Mouse (Mus musculus) right cerebral cortex, adult 2 months (tissue): ENCODE data around the gene Neto2.
A peak's percentile ranks its signal among the peaks of the same experiment; 100 is the strongest.
"Not testable (repeated sequence)": the region's sequence is repeated elsewhere in the genome, so short reads cannot be mapped to it uniquely, and the experiment has no call there.

Source experiments
- DNase-seq, 2 experiments: peaks; one replicate each; pipeline ENCODE4 v3.0.0; 2021 to 2022; ENCODE audit warnings: low spot score in 2 of 2

Gene Neto2

DNA sequence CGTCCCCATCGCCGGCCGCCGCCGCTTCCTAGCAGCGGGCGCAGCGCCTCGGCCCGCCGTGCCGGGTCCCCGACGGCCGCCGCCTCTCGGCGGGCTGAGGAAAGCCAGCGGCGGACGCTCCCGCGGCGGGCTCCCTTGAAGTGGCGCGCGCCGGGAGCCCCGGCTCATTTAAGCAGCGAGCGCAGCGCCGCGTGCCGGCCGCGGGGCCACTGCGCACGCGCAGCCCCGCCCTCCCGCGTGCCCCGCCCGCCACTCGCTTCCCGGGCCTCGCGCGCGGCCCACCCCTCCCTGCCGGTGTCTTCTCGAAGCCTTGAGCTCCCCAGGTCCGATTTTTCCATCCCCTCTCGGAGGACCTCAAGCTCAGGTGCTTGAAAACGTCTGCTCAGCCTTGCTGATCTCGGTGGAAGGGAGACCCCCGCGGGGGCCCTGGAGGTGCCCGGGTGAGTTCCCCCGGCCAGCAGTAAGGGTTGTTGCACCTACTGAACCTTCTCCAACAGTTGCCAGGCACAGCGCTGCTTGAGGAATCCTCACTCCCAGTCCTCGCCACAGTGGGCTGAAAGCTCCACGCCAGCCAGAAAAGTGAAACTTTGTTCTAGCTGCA lies at the start of gene Neto2:
Gene Neto2 (minus strand): TSS at position 174 of the 601 bp plus-strand sequence.
- DNase-seq = peak; percentile 72 to 77

DNA sequence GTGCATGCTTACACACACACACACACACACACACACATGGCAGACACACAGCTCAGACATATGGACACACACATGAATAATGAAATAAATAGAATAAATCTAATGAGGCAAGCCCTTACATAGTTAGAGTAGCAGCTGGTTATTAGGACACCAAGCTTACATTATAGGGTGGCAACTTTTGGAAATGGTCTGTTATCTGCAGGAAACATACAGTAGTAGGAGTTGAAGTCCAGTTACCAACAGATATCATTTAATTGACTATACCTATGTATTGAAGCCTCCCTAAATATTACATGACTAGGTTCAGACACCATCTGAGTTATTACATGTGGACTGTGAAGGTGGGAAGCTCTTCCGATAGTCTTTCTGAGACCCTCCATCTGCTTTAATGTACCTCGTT lies 44.3 kb upstream of the Neto2 start:
- DNase-seq = no peak

DNA sequence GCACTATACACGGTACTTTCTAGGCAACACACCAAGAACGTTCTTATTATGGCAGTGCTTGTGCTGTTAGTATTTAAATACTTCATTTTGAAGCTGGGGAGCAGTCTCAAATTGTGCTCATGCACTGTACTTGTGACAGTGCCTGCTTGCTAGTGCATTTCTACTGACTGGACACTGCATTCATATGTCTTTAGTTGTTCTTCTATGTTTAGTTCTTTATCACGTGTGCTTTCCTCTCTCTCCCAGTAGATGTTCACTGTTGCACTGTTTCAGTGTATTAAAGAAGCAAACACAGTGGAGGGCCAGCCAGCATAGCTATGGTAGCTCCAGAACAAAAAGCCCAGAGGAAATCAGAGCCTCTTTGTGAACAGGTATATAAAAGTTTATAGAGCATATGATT lies 29.8 kb upstream of the Neto2 start:
- no peak for DNase-seq

DNA sequence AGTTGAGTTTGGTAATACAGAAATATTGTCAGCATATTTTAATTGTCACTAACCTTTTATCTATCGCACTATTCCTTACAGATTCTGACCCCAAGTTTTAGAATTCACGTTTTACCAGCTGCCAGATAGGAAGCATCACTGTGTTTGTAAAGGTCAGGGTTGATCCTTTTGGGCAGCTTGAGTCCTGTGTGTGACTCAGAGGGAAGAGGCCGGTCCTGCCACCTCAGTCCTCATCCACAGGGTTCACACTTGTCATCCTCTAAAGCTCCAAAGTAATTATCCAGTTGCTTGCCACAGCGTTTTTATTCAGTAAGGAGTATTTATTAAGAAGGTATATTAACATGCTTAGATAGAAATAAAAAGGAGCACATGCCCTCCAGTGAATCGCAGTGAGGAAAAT lies 16.5 kb upstream of the Neto2 start:
- DNase-seq = no peak

DNA sequence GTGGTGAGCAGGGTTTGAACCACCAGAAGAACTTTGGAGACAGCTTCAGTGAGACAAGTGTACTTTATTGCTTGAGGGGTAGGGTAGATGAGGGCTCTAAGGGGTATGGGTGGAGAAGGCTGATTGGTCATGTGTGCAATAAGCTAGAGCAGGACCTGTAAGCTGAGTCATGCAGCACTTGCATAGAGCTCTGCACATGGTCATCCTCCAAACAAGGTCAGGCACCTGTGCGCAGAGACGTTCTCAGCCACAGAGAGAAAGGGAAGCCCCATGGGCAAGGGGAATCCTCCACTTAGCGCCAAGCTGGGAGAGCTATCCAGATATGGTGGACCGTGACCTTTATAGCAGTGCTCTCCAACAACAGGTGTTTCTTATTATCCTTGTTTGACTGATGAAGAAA lies 16.0 kb upstream of the Neto2 start:
- no peak for DNase-seq

DNA sequence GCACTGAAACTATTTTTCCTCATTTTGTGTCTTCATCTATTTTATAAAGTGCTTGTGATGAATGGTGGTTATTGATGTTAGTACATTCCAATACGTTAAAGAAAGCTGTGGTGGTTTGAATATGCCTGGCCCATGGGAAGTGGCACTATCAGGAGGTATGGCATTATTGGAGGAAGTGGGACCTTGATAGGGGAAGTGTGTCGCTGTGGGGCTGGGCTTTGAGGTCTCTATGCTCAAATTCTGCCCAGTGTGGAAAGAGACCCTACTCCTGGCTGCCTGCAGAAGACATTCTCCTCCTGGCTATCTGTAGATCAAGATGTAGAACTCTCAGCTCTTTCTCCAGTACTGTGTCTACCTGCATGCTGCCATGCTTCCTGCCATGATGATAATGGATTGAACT lies 6.3 kb upstream of the Neto2 start:
- no peak for DNase-seq

DNA sequence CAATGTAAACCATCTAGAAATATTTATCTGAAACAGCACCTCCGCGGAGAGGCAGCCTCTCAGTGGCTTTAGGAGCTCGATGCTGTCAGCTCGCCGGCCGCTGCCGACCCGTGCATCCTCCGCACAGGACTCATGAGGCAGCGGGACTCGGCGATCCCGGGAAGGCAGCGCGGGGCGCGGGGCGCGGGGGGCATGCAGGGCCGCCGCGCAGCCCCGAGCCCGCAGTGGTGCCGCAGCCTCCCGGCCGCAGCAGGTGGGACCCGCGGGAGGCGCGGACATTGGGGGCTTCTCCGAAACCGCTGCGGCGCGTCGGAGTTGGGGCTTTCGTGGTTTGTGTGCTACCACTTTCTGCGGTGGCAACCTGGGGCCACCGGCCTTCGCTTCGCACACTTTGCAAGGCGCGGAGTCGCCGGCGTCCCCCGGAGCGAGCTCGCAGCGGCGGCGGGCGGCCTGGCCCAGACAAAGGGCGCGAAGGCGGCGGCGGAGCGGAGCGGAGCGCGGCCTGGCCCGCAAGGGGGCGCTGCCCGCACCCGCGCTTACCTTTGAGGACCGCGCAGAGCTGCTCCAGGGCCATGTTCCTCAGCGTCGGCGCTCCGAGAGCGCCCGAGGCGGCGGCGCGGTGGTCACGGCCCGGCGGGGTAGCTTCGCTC lies 498 bp downstream of the Neto2 start:
- DNase-seq = peak; percentile 50 to 59

DNA sequence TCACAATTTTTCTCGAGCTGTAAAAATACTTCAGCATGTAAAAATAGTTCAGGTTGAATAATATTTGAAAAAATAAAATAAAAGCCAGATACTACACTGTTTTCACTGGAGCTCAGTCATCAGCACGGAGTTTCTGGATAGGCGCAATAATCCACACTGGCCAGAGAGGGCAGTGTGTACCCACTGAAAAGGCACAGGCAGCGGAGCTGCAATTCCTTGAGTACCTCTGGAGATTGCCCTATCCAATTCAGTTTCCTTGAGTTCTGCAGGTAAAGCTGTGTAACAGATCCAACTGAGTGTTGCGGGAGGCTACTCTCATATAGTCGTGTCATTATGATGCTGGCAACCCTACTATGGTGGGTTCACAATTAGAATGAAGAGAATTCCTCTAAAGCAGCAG lies 1.7 kb downstream of the Neto2 start:
- peak; percentile 68 to 83 for DNase-seq

DNA sequence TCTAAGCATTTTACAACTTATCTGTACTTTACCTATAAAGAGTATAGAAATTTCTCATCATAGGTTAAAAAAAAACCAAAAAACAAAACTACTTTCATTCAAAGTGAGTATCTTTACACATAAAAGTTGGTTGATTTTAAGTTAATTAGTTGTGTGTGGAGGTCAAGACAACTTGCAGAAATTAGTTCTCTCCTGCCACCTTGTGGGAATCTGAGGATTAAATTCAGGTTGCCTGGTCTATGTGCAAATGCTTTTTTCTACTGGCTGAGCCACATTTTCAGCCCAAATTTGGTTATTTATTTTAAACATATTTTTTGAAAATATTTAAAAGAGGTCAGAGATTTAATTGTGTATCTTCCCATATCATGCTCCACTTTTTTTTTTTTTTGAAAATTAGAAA lies 35.6 kb downstream of the Neto2 start:
- DNase-seq = peak; percentile 7 to 32

DNA sequence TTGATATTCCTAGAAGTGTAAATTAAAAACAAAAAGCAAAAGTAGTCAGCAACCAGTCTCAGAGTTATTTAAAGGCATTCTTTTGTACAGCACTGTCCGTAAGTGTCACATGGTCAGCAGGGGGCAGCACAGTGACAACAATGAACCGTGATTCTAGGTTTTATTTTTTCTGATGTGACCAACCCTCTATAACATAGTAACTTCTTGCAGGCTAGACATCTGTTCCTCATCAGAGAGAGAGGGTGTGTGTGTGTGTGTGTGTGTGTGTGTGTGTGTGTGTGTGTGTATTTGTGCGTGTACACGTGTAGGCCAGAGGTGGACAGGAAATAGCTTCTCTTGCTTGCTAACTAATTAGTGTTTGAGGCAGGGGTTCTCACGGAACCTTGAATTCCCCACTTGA lies 38.7 kb downstream of the Neto2 start:
- peak; percentile 65 to 70 for DNase-seq

DNA sequence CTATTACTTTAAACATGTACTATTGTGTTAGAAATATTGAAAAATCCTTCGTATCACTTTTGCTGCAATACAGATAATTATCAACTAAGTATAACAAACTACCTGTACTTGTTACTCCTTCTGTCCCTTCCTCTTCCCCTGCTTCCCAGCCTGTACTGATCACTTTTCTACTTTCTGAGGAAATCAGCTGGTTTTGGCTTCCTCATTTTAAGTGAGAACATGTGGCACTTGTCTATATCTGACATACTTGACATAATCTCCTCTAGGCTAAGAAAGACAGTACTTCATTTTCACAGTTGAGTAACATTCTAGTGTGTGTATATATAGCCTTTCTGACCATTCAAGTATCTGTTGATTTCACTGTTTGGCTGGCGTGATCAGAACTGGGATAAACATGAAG lies 49.5 kb downstream of the Neto2 start:
- DNase-seq = no peak

DNA sequence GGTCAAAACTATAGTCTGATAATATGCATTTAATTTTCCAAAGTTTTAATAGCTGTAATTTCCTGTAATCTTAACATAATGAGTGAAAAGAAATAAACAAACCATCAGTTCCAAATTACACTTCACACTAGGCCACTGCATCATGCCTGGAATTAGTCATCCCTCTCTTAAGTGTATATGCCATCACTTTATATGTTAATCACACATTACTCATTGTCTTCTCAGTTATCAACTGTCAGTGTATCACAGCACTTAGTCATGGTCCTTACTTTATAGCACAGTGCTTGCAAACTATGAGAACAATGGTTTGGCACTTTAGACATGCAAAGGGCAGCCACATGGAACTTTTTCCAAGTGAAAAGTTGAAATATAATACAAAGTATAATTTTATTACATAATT lies 52.2 kb downstream of the Neto2 start:
- DNase-seq = no peak

DNA sequence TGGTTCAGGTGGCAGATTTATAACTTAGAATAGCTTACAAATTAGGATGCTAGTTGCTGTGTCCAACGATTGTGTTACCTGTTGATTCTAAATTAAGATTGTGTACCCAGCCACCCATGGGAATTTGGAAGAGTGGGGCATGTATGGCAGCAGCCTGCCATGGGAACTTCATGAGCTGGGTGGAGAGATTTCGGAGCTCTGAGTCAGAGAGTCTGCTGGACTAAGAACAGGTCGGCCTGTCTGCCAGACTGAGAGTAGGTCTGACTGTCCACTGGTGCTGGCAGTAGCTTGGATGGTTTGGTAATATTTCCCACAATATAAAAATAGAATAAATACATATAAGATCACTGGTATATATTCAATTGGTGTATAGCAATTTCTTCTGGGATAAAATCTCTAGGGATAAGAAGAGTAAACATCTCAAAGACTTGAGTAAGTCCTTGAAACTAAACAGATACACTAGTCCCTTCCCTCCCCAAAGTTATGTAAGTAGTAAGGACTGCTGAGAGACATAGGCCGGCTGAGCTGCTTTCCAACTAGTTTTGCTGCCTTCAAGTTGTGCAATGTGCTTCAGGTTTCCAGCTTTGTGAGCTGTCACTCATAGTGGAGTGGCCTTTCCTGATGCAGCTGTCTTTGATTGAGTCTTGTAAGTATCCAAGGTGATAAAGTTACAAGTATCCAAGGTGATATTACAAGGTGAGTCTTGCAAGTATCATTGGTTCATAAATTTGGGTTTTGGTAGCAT lies 55.6 kb downstream of the Neto2 start:
- DNase-seq = no peak

DNA sequence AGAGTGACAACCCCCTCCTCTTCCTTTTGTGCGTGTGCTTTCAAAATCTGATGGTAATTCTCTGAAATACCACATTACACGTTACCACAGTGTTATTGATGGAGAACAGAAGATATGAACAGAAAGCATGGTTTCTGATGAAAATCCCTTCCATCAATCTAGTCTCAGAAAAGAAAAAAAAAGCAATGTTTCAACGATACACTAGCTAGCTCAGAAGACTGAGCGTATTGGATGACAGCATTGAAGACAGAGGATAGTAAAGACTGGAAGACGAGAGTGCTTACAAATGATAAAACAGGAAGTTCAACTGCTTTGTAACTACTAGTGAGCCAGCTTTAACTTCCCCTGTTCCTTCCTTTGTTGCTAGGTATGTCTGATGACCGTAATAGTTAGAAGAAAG lies 76.3 kb downstream of the Neto2 start:
- no peak for DNase-seq

DNA sequence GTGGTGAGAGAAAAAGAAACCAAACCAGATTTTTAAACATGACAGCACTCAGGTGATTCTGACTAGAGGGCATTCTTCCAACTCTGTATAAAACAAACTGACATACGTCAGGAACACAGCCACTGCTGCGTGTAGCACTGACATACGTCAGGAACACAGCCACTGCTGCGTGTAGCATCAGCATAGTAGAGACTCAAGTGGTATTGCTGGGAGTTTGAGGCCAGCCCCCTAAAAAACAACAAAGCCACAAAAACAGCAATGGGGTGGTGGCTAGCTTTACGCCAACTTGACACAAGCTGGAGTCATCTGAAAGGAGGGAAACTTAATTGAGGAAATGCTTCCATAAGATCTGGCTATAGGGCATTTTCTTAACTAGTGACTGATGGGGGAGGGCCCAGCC lies 77.5 kb downstream of the Neto2 start:
- no peak for DNase-seq

DNA sequence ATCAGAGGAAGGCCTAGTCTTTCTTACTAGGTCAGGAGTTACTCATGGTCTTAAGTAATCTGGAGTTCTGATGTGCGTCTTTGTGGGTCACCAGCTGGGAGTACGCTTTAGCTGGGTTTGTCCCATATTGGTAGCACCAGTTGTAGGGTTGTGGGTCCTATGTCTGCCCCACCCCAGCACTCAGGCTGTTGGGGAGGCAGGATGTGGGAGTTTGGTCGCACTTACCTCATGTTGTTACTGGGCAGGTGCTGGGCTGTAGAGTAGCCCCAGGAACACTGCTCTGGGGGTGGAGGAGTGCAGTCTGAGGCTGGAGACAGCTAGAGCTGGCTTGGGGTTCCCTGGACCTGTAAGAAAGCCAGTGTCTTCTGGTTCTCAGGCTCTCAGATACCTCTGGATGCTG lies 81.9 kb downstream of the Neto2 start:
- no peak for DNase-seq

DNA sequence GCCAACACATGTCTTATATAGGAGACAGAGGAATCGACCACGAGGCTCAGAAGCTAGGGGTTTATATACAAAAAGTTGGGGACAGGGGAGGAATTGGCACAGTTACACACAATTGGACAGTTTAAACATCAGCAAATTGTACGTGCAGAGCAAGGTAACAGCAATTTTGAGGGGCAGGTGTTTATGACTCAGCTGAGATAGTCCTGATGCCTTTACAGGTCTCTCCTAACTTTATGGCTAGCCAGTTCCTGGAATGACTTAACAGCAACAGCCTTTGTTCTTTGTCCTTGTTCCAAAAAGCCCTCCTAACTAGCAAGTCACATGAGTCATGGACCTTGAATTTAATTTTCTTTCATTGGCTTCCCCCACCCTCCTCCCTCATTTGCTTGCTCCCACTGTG lies 83.6 kb downstream of the Neto2 start:
- DNase-seq = not testable (repeated sequence)

DNA sequence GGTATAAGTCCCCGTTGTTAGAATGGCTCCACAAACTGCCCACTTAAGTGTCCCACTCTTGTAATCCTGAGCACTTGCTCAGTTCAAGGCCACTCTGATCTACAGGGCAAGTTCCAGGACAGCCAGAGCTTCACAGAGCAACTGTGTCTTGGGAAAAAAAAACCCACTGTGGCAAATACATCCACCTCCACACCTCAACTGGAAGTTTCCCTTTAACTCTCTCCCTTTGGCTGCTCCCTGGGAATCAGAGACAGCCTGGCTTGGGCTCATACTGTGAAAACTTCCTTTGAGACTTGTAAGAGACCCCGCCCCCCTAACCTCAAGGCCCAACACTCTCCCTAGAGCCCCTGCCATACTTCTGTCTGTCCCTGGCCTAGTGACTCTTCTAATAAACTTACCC lies 91.9 kb downstream of the Neto2 start:
- no peak for DNase-seq

DNA sequence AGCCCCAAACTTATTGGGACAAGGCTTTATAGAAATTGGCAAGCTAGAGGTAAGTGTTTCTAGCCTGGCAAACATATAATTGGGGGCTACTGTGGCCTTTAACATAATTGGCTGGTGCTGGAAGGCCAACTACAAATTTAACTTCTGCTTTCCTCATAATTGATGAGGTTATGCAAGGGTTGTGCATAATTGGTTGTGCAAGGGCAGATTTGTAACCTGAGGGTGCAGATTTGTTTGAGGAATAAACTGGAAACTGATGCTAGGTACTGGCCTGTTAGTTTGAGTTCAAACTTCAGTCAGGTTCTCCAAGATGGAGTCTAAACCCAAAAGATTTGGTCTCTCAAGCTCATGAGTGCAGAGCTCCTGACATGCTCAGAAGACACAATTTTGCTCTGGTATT lies 92.9 kb downstream of the Neto2 start:
- DNase-seq = no peak

DNA sequence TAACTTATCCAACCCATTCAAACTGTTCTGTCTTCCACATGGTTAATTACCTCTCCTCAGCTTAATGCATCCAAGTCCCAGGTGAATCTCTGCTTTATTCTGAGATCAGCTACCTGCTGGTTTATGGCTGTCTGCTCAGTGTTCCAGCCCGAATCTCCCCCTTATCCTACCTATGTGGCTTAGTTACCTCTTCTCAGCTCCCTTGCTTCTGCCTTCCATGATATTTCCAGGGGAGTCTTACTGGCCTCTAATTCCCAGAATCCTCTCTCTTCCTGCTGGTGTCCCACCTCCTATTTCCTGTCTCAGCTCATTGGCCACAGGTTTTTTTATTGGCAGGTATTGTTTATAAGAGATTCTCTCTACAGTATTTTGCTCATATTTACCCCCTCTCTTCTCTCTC lies 93.8 kb downstream of the Neto2 start:
- no peak for DNase-seq

DNA sequence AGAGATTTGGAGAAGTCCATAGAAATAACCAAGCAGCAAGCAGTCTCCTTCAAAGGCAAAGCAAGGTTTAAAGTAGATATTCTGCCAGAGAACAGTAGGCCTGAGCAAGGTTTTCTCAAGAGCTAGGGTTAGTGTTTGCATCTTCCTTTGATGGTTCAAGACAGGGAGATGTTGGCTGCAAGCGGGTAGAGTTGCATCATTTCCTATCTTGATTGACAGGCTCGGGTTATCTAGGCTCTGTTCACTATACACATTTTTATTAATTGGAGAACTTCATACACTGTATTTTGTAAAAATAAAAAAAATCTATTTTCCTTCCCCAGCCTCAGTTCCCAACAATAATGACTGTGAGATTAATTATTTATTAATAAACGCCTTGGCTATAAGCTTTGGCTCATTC lies 94.2 kb downstream of the Neto2 start:
- no peak for DNase-seq

DNA sequence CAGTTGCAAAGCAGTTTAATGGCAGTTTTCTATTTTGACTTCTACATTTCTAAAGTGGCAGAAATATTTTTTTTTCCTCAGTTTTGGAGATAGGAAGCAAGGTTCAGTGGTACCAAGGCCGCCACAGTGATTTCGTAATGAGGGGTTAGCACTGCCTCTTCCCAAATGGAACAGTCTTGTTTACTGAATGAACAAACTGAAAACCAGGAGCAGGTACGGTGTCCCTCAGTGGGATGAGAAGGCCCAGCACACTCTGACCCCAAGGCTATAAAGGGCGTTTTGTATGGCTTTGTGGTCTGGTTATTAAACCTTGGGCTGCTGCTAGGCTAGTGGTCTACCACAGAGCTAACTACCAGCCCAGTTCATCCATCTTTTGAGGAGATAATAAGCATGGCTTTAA lies 96.5 kb downstream of the Neto2 start:
- no peak for DNase-seq

DNA sequence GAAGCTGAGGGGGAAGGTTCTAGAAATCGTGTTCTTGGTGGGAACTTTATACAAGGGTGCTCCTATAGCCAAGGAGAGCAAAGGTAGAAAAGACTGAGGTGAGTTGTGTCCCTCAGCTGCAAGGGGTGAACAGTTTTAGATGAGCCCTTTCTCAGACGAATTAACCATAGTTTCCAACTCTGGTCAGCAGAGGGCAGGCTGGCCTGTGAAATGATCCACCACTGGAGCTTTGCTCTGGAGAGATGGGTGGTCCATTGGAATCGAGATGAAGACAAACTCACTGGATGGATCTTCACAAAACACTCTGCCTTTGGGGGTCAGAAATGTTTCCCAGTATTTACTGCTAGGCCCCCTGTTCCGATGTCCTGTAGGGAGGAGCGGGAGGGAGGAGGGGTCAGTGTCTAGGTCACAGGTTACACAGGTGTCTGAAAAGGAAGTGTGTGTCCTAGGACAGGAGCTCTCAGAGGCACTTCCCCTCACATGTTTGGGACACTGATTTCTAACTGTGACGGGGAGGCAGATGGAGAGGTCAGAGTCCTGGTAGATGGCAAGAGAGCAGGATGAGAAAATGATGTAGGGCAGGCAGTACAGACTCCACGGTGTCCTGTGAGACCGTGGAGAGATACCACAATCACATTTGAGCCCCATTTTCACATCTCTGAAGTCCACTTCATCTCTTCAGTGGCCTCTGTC lies 97.4 kb downstream of the Neto2 start:
- DNase-seq = peak; percentile 85
